Mouse (Mus musculus) heart, adult 2 months (tissue): ENCODE data around the gene Fcrlb. TPM values are rescaled to one million over a fixed set of nuclear protein-coding genes. Genes with fewer than 3 reads are reported as not detected.

ENCODE experiments used
- DNase-seq, 2 experiments: peaks; one replicate each; pipeline ENCODE4 v3.0.0; 2021
- H3K27ac ChIP-seq: fragments of 200-600 bp; 2 replicates; pipeline ENCODE4 v1.8.1; 2022
- H3K27me3 ChIP-seq: fragments of 200-500 bp; 2 replicates; pipeline ENCODE4 v1.6.1; 2012; ENCODE audit warnings: mild to moderate bottlenecking, low read length, inconsistent platforms, mixed read lengths; ENCODE audit not compliant: control insufficient read depth, insufficient read depth
- H3K36me3 ChIP-seq: fragments of 200-500 bp; 2 replicates; pipeline ENCODE4 v1.6.1; 2012; ENCODE audit warnings: low read length, inconsistent platforms; ENCODE audit not compliant: control insufficient read depth, insufficient read depth
- H3K4me1 ChIP-seq: fragments of 200-500 bp; 2 replicates; pipeline ENCODE4 v1.6.1; 2011; ENCODE audit warnings: low read length; ENCODE audit not compliant: control insufficient read depth, insufficient read depth
- H3K4me3 ChIP-seq: fragments of 200-600 bp; 2 replicates; pipeline ENCODE4 v1.8.1; 2022
- H3K79me2 ChIP-seq: fragments of 200-500 bp; replicated peaks from 2 replicates; pipeline ENCODE4 v1.6.1; 2012; ENCODE audit warnings: mild to moderate bottlenecking, inconsistent platforms, low read length, moderate library complexity, mixed read lengths; ENCODE audit not compliant: control insufficient read depth, insufficient read depth
- H3K9ac ChIP-seq: fragments of 200-500 bp; 2 replicates; pipeline ENCODE4 v1.6.1; 2012; ENCODE audit warnings: low read depth, mild to moderate bottlenecking, control low read depth, inconsistent platforms, low read length, mixed read lengths
- CTCF ChIP-seq: fragments of 200-600 bp; IDR thresholded peaks from 2 replicates; pipeline ENCODE4 v1.8.1; 2022; ENCODE audit warnings: antibody characterized with exemption, mild to moderate bottlenecking, moderate library complexity
- EP300 ChIP-seq: fragments of 200-500 bp; IDR thresholded peaks from 2 replicates; pipeline ENCODE4 v1.6.1; 2011; ENCODE audit warnings: low read depth, low read length, control low read depth; ENCODE audit not compliant: insufficient read depth
- POLR2A ChIP-seq: fragments of 200-500 bp; IDR thresholded peaks from 2 replicates; pipeline ENCODE4 v1.6.1; 2011; ENCODE audit warnings: mild to moderate bottlenecking, low read depth, low read length, control low read depth; ENCODE audit not compliant: insufficient read depth
- WGBS: fragments of 180-500 bp; shearing (Covaris S2); methylation state at CpG from one replicate; pipeline ENCODE4 v1.1.7; 2018; 5-methylcytosine and 5-hydroxymethylcytosine counted together
- intact Hi-C: fragments of 180-260 bp; cut with DNase I; formaldehyde crosslinking; loops from one replicate; pipeline ENCODE4 v1.15.1; 2025
- polyA plus RNA-seq: library from polyadenylated mRNA; depleted of rRNA; stranded (reverse); fragments of >200 nt; gene quantifications from 2 replicates; pipeline ENCODE4 v1.2.3, GENCODE M21; 2012
- total RNA-seq, 2 experiments: library from RNA; stranded (reverse); gene quantifications; 2 replicates each; pipeline ENCODE4 v1.2.3; 2021

Fcrlb gene
- total and polyA plus RNA-seq, 3 experiments, result not detected

DNA sequence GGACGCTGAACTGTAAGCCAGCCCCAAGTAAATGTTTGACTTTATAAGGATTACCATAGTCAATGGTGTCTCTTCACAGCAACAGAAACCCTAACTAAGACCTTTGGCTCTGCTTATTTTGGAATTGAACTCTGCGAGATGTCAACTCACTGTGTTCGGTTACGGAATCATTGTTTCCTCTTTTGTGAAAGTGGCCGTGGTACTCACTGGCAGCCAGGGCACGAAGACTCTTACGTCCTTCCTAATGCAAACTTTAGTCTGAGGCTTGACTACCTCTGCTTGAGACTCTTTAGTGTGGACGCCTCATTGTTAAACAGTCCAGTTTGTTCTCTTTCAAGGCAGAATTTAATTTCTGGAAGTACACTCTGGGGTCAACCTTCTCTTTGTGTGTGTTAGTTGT is 6.6 kb upstream of the Fcrlb start:
- Histone ChIP-seq H3K36me3 (no peaks in the 10 kb centered on the region), H3K4me1 (no peaks in the 10 kb centered on the region), H3K27ac (no peak overlapping the region), H3K79me2 (no peaks in the 10 kb centered on the region), H3K27me3 (no peaks in the 10 kb centered on the region), H3K4me3 (no peak overlapping the region), H3K9ac (no peak overlapping the region)
- 92% methylated on average over 8 of the region's 8 CpGs for WGBS
- DNase-seq, result no peak
- TF ChIP-seq CTCF (no peak), POLR2A (no peak), EP300 (no peak)
- intact Hi-C loops, result no loop called here

DNA sequence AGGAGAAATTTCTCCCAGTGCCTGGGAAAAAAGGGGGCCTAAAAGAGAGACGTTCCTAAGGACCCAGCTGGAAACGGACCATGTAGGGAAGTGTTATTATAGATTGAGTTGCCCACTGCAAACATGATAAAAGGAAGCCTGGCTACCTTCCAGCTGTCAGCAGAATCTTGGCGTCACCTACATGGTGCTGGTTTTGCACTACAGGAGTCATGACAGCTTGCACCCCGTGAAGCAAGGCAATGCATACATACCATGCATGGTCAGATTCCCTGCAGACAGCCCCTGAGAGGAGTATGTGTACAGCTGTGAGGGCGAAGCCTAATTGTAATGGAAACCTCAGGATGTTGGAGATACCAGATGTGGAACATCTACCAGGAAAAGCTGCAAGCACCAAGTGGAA is 2.9 kb upstream of the Fcrlb start:
- H3K4me3 ChIP-seq, result no peak overlapping the region
- intact Hi-C loops, result no loop called here
- H3K36me3 ChIP-seq, result no peaks in the 10 kb centered on the region
- H3K27me3 ChIP-seq, result no peaks in the 10 kb centered on the region
- 30% methylated on average over 5 of the region's 5 CpGs for WGBS
- DNase-seq, result no peak
- no peaks in the 10 kb centered on the region for H3K79me2 ChIP-seq
- no peaks in the 10 kb centered on the region for H3K4me1 ChIP-seq
- TF ChIP-seq CTCF, result no peak
- no peak for TF ChIP-seq EP300
- TF ChIP-seq POLR2A, result no peak
- no peak overlapping the region for H3K9ac ChIP-seq
- H3K27ac ChIP-seq, result no peak overlapping the region

DNA sequence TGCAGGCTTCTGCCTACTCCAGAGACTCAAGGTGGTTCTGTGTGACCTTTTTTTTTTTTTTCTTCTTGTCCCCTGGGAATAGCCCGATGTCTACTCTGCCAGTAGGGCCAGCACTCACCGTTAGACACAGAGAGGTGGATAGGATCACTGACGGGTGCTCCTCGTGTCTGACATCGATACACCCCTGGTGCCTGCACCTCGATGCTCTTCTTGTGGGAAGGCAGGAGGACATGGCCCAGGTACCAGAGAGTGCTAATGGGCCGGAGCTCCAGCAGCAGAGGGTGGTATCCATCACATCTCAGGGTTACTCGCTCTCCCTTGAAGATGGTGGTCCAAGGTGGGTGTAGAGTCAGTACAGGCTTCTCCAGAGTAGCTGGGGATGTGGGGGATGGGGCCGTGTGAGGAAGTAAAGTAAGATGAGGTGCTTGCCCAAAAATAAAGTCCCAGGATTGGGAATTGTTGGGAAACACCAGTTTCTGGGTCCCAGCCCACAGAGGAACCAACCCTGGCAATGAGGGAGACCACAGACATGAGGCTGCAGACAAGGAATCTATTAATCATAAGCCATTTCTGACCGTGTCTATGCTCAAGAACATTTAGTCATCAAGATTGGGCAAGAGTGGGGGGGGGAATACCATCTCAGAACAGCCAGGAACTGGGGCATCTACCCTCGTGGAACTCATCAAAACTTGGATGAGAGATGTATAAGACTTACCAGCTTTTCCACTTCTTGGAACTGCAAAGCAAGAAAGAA is 657 bp downstream of the Fcrlb start:
- Histone ChIP-seq H3K4me3 (no peak overlapping the region), H3K27ac (no peak overlapping the region), H3K79me2 (no peaks in the 10 kb centered on the region), H3K4me1 (no peaks in the 10 kb centered on the region; the same call in 1 of the 2 replicates), H3K9ac (no peak overlapping the region), H3K27me3 (peaks cover 10% of the 10 kb centered on the region), H3K36me3 (no peaks in the 10 kb centered on the region)
- TF ChIP-seq CTCF (no peak), POLR2A (no peak), EP300 (no peak)
- DNase-seq, result no peak
- intact Hi-C loops, result no loop called here
- WGBS, result 84% methylated on average over 11 of the region's 11 CpGs

DNA sequence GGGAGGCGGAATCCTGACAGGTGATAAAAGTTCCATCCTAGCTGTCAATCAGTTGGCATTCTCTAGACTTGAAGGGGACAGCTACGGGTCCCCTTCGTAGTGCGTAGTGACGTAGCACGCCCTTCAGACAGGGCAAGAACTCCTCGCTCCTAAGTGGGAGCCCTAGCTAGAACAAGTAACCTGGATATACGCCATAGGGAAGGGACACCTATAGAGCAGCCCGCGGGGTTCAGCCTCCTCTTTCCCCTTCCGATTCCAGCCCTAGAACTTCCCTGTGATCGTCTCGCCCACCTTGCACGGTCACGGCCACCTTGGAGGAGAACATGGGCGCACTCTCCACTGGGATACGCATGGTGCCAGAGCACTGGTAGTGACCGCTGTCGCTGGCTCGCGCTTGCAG is 4.4 kb downstream of the Fcrlb start:
- H3K79me2 ChIP-seq, result no peaks in the 10 kb centered on the region
- H3K27me3 ChIP-seq, result peaks cover 11% of the 10 kb centered on the region
- peak overlapping the region; percentile 16 for H3K4me3 ChIP-seq
- intact Hi-C loops, result no loop called here
- 10% methylated on average over 21 of the region's 21 CpGs for WGBS
- no peak overlapping the region for H3K27ac ChIP-seq
- H3K36me3 ChIP-seq, result no peaks in the 10 kb centered on the region
- TF ChIP-seq EP300, result no peak
- no peak for TF ChIP-seq CTCF
- no peak for TF ChIP-seq POLR2A
- no peak overlapping the region for H3K9ac ChIP-seq
- H3K4me1 ChIP-seq, result no peaks in the 10 kb centered on the region; the same call in 1 of the 2 replicates
- no peak for DNase-seq

DNA sequence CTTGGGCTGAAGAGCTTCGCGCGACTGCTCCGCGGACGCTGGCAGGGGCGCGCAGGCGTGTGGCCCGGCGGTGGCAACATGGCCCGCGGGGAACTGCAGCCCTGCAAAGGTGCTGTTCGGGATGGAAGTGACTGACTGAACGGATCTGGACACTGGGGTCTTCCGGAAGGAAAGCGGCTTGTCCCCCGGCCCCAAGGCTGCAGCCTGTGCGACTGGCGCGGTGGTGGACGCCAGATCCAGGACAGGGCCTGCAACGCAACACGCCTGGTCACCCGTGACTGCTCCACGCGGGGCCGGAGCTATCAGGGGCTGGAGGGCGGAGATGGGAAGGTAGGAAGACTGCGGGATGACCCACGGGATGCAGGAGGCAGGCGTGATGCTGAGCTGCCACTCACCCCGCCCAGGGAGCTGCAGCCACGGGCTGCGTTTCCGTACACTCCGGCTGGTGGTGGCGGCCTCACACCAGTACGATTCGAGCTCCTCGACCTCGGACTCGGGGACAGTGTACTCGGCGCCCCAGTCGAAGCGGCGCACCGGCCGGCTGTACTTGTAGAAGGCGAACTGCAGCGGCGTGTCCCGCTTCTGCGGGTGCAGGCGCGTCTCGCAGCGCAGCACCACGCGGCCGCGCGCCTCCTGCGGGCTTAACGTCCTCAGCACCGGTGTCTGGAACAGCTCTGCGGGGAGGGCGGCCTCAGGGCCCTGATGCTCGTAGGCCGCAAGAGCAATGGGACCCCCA is 5.1 kb downstream of the Fcrlb start:
- peak; percentile 27 to 36 for DNase-seq
- intact Hi-C loops, result no loop called here
- H3K4me1 ChIP-seq, result no peaks in the 10 kb centered on the region; the same call in 1 of the 2 replicates
- H3K27me3 ChIP-seq, result peaks cover 11% of the 10 kb centered on the region
- no peak overlapping the region for H3K27ac ChIP-seq
- H3K79me2 ChIP-seq, result no peaks in the 10 kb centered on the region
- peak overlapping the region; percentile 16; the same call in 1 of the 2 replicates for H3K4me3 ChIP-seq
- no peaks in the 10 kb centered on the region for H3K36me3 ChIP-seq
- peak overlapping the region; percentile 39 for H3K9ac ChIP-seq
- TF ChIP-seq EP300 (no peak), CTCF (no peak), POLR2A (no peak)
- WGBS, result 3% methylated on average over 71 of the region's 71 CpGs

DNA sequence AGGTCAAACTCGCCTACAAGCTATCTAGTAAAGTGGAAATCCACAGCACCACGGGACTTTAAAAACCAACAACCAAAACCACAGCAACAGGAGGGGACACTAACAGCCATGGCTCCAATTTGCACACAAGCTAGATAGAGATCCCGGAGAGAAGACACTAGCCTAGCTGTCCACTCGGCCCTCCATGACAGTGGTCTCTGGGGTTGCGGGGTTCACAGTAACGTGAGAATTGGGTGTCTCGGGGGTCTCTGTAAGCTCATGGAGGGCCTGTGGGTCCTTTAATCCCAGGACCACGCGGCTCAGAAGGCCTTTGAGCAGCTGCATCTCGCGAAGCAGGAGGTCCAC is 5.7 kb downstream of the Fcrlb start:
- Histone ChIP-seq H3K4me1 (no peaks in the 10 kb centered on the region; the same call in 1 of the 2 replicates), H3K27me3 (peaks cover 11% of the 10 kb centered on the region), H3K36me3 (no peaks in the 10 kb centered on the region), H3K79me2 (no peaks in the 10 kb centered on the region), H3K9ac (no peak overlapping the region), H3K4me3 (no peak overlapping the region), H3K27ac (no peak overlapping the region)
- DNase-seq, result no peak
- intact Hi-C loops, result no loop called here
- WGBS, result 44% methylated on average over 11 of the region's 11 CpGs
- TF ChIP-seq CTCF, result no peak
- TF ChIP-seq POLR2A, result no peak
- TF ChIP-seq EP300, result no peak
